ENCODE assay signal across 33 mouse cellular contexts in genomic region chr2:76347839-76348238, GRCm38 (mm10). TPM values are rescaled to one million over a fixed set of nuclear protein-coding genes. Genes with fewer than 3 reads are reported as not detected.
DNase-seq lines count a peak whose midpoint lies in the region; ATAC-seq lines count a peak whose summit lies in the region.
"Had no signal": no experiment of that assay in that cellular context is flagged by ENCODE, and none has a peak within 500 bp of the region (broad histone marks: within the 10 kb centered on the region; RNA-seq: fewer than 3 reads in every experiment).

No protein-coding gene starts in this region.

- H3K9me3 ChIP-seq in forebrain, embryonic 14.5 days (replicated peaks; ENCODE audit: control insufficient read depth, low read length): no peaks in the 10 kb centered on the region
- H3K9me3 ChIP-seq in forebrain, embryonic 10.5 days: no peaks in the 10 kb centered on the region
- no peaks in the 10 kb centered on the region for H3K9me3 ChIP-seq in forebrain, embryonic 16.5 days (ENCODE audit: control insufficient read depth, low read length)
- H3K9me3 ChIP-seq: embryonic facial prominence, embryonic 12.5 days; embryonic facial prominence, embryonic 15.5 days; heart, embryonic 12.5 days; heart, embryonic 15.5 days; hindbrain, embryonic 10.5 days; hindbrain, embryonic 13.5 days had no signal

- no peaks in the 10 kb centered on the region for H3K4me1 ChIP-seq in forebrain, embryonic 14.5 days (ENCODE audit: control insufficient read depth, insufficient read depth, low read length)
- H3K4me1 ChIP-seq in forebrain, embryonic 10.5 days: no peaks in the 10 kb centered on the region
- no peaks in the 10 kb centered on the region for H3K4me1 ChIP-seq in forebrain, embryonic 16.5 days (replicated peaks; ENCODE audit: control insufficient read depth, insufficient read depth, low read length)
- H3K4me1 ChIP-seq: embryonic facial prominence, embryonic 12.5 days; embryonic facial prominence, embryonic 15.5 days; heart, embryonic 12.5 days; heart, embryonic 15.5 days; hindbrain, embryonic 10.5 days; hindbrain, embryonic 13.5 days had no signal

- H3K9ac ChIP-seq in forebrain, embryonic 14.5 days (ENCODE audit: low read length): no peak overlapping the region
- no peak overlapping the region for H3K9ac ChIP-seq in forebrain, embryonic 16.5 days (replicated peaks; ENCODE audit: low read depth, low read length)
- H3K9ac ChIP-seq: embryonic facial prominence, embryonic 12.5 days; embryonic facial prominence, embryonic 15.5 days; heart, embryonic 12.5 days; heart, embryonic 15.5 days; hindbrain, embryonic 13.5 days had no signal

- H3K4me3 ChIP-seq in forebrain, embryonic 14.5 days (ENCODE audit: low read depth, low read length): no peak overlapping the region
- H3K4me3 ChIP-seq in forebrain, embryonic 10.5 days: no peak overlapping the region
- no peak overlapping the region for H3K4me3 ChIP-seq in forebrain, embryonic 16.5 days (replicated peaks; ENCODE audit: low read length)
- H3K4me3 ChIP-seq: embryonic facial prominence, embryonic 12.5 days; embryonic facial prominence, embryonic 15.5 days; heart, embryonic 12.5 days; heart, embryonic 15.5 days; hindbrain, embryonic 10.5 days; hindbrain, embryonic 13.5 days had no signal

- H3K27me3 ChIP-seq in forebrain, embryonic 14.5 days (replicated peaks; ENCODE audit: control insufficient read depth, insufficient read depth, low read length): no peaks in the 10 kb centered on the region
- no peaks in the 10 kb centered on the region for H3K27me3 ChIP-seq in forebrain, embryonic 10.5 days (ENCODE audit: poor library complexity, severe bottlenecking)
- H3K27me3 ChIP-seq in forebrain, embryonic 16.5 days (replicated peaks; ENCODE audit: control insufficient read depth, insufficient read depth, low read length): no peaks in the 10 kb centered on the region
- H3K27me3 ChIP-seq: CH12.LX; embryonic facial prominence, embryonic 12.5 days; embryonic facial prominence, embryonic 15.5 days; heart, embryonic 12.5 days; heart, embryonic 15.5 days; hindbrain, embryonic 13.5 days had no signal

- no peak overlapping the region for H3K27ac ChIP-seq in forebrain, embryonic 14.5 days (ENCODE audit: low read depth, low read length)
- no peak overlapping the region for H3K27ac ChIP-seq in forebrain, embryonic 10.5 days
- H3K27ac ChIP-seq in forebrain, embryonic 16.5 days (ENCODE audit: low read length): peak overlapping the region; percentile 57; the same call in 1 of the 2 replicates
- H3K27ac ChIP-seq: embryonic facial prominence, embryonic 12.5 days; embryonic facial prominence, embryonic 15.5 days; heart, embryonic 15.5 days; hindbrain, embryonic 10.5 days; hindbrain, embryonic 13.5 days; hindbrain, postnatal 0 days had no signal

- ATAC-seq in forebrain, embryonic 14.5 days: no peak
- ATAC-seq in forebrain, embryonic 16.5 days: peak; percentile 47; the same call in 1 of the 2 replicates
- ATAC-seq: activated CD4-positive, CD25-positive, alpha-beta regulatory T cell, adult 4 months; hindbrain, postnatal 0 days; inflammation-experienced regulatory T-cells, adult 6 months; intestine, embryonic 16.5 days had no signal

- H3K36me3 ChIP-seq in forebrain, embryonic 14.5 days (ENCODE audit: control insufficient read depth, insufficient read depth, low read length): no peaks in the 10 kb centered on the region
- no peaks in the 10 kb centered on the region for H3K36me3 ChIP-seq in forebrain, embryonic 10.5 days (replicated peaks)
- no peaks in the 10 kb centered on the region for H3K36me3 ChIP-seq in forebrain, embryonic 16.5 days (ENCODE audit: control insufficient read depth, insufficient read depth)
- H3K36me3 ChIP-seq: embryonic facial prominence, embryonic 12.5 days; embryonic facial prominence, embryonic 15.5 days; G1E; heart, embryonic 12.5 days; heart, embryonic 15.5 days; hindbrain, embryonic 10.5 days; hindbrain, embryonic 13.5 days had no signal

- whole genome bisulfite sequencing in forebrain, embryonic 14.5 days: 45% methylated on average over 6 of the region's 6 CpGs
- WGBS in forebrain, embryonic 10.5 days: 80% methylated on average over 6 of the region's 6 CpGs
- 31% methylated on average over 6 of the region's 6 CpGs for WGBS in forebrain, embryonic 16.5 days

- DNase-seq in forebrain, embryonic 14.5 days (ENCODE audit: low spot score): peak; percentile 46
- DNase-seq in forebrain, embryonic 10.5 days (ENCODE audit: extremely low spot score, low spot score): no peak
- peak; percentile 48 for DNase-seq in retina, postnatal 1 day
- no peak for DNase-seq in retina, embryonic 14.5 days (ENCODE audit: low spot score)
- no peak for DNase-seq in adrenal gland, postnatal 25 days
- DNase-seq in embryo, embryonic 10 days (ENCODE audit: low spot score): no peak
- DNase-seq: adrenal gland, postnatal 10 days; B cell, adult 2 months; cerebellum, adult 11-12 months; cerebellum, adult 8-10 months; cerebellum, postnatal 14 days; gastrocnemius, postnatal 10 days; gastrocnemius, postnatal 36 days; heart, postnatal 10 days; heart, postnatal 36 days; kidney, adult 18-20 months; kidney, adult 9 months had no signal

- H3K4me2 ChIP-seq in forebrain, embryonic 14.5 days (ENCODE audit: low read length): no peak overlapping the region
- no peak overlapping the region for H3K4me2 ChIP-seq in forebrain, embryonic 16.5 days (ENCODE audit: low read length)
- H3K4me2 ChIP-seq: embryonic facial prominence, embryonic 12.5 days; embryonic facial prominence, embryonic 15.5 days; heart, embryonic 12.5 days; heart, embryonic 15.5 days; hindbrain, embryonic 13.5 days had no signal

RNA-seq across cellular contexts. Expression of gene Pde11a, which starts 9.3 kb away (rescaled TPM):
- 0.14 and 0.19 TPM in 2 replicates for polyA plus RNA-seq in forebrain, embryonic 14.5 days (2014; fragmentation: Nextera tagmentation; extraction: Ambion mirVana)
- polyA plus RNA-seq in forebrain, embryonic 10.5 days (2016; fragmentation: Nextera tagmentation; extraction: Ambion mirVana): 0.05 and 0.16 TPM in 2 replicates
- 0.31 and 0.73 TPM in 2 replicates for polyA plus RNA-seq in forebrain, embryonic 16.5 days (2015; fragmentation: Nextera tagmentation; extraction: Ambion mirVana)
- total RNA-seq in adrenal gland, postnatal 25 days (2021): 0.30 TPM in 1 of 2 replicates, not detected in the other
- total RNA-seq: granulocyte monocyte progenitor cell, adult 5-6 weeks had no signal

RNA-seq across cellular contexts. Expression of gene Cyct, which starts 12.4 kb away (rescaled TPM):
- not detected in 2 replicates for polyA plus RNA-seq in forebrain, embryonic 14.5 days (2014; fragmentation: Nextera tagmentation; extraction: Ambion mirVana)
- polyA plus RNA-seq in forebrain, embryonic 10.5 days (2016; fragmentation: Nextera tagmentation; extraction: Ambion mirVana): not detected in 2 replicates
- not detected in 2 replicates for polyA plus RNA-seq in forebrain, embryonic 16.5 days (2015; fragmentation: Nextera tagmentation; extraction: Ambion mirVana)
- not detected in 2 replicates for total RNA-seq in adrenal gland, postnatal 25 days (2021)
- total RNA-seq: adrenal gland, postnatal 10 days; adrenal gland, postnatal 4 days; CH12.LX; G1E; gastrocnemius, adult 18-20 months; gastrocnemius, postnatal 10 days; gastrocnemius, postnatal 36 days; granulocyte monocyte progenitor cell, adult 5-6 weeks; heart, postnatal 36 days; hindbrain, postnatal 0 days had no signal
- polyA plus RNA-seq: activated CD4-positive, CD25-positive, alpha-beta regulatory T cell, adult 4 months; embryonic facial prominence, embryonic 12.5 days; embryonic facial prominence, embryonic 15.5 days; G1E; heart, embryonic 12.5 days; hindbrain, embryonic 10.5 days; hindbrain, embryonic 13.5 days; inflammation-experienced regulatory T-cells, adult 6 months; intestine, embryonic 16.5 days had no signal

RNA-seq across cellular contexts. Expression of gene Rbm45, which starts 21.9 kb away (rescaled TPM):
- 18.2 and 19.1 TPM in 2 replicates for polyA plus RNA-seq in forebrain, embryonic 14.5 days (2014; fragmentation: Nextera tagmentation; extraction: Ambion mirVana)
- 15.6 and 19.1 TPM in 2 replicates for polyA plus RNA-seq in forebrain, embryonic 10.5 days (2016; fragmentation: Nextera tagmentation; extraction: Ambion mirVana)
- 19.2 and 19.5 TPM in 2 replicates for polyA plus RNA-seq in forebrain, embryonic 16.5 days (2015; fragmentation: Nextera tagmentation; extraction: Ambion mirVana)
- 49.2 and 61.7 TPM in 2 replicates for total RNA-seq in adrenal gland, postnatal 25 days (2021)

RNA-seq across cellular contexts. Expression of gene Osbpl6, which starts 58.5 kb away (rescaled TPM):
- 12.1 and 17.7 TPM in 2 replicates for polyA plus RNA-seq in forebrain, embryonic 14.5 days (2014; fragmentation: Nextera tagmentation; extraction: Ambion mirVana)
- polyA plus RNA-seq in forebrain, embryonic 10.5 days (2016; fragmentation: Nextera tagmentation; extraction: Ambion mirVana): 10.4 and 11.5 TPM in 2 replicates
- 23.5 and 28.0 TPM in 2 replicates for polyA plus RNA-seq in forebrain, embryonic 16.5 days (2015; fragmentation: Nextera tagmentation; extraction: Ambion mirVana)
- 23.9 and 31.9 TPM in 2 replicates for total RNA-seq in adrenal gland, postnatal 25 days (2021)
- total RNA-seq: granulocyte monocyte progenitor cell, adult 5-6 weeks had no signal
- polyA plus RNA-seq: activated CD4-positive, CD25-positive, alpha-beta regulatory T cell, adult 4 months; G1E had no signal

Comparison
In these comparisons a context has a peak if more than half of its experiments do, and no peak if none do; other contexts are left out.
1. DNase-seq: peak in forebrain, embryonic 14.5 days (single experiment) and retina, postnatal 1 day (single experiment); none in forebrain, embryonic 10.5 days (single experiment), retina, embryonic 14.5 days (single experiment), adrenal gland, postnatal 25 days (single experiment) and embryo, embryonic 10 days (single experiment).